Mouse (Mus musculus) heart, adult 18-20 months (tissue): ENCODE measurements around the gene Slc35e2. TPM values are rescaled to one million over a fixed set of nuclear protein-coding genes. Genes with fewer than 3 reads are reported as not detected.
"Not testable (repeated sequence)": the region's sequence is repeated elsewhere in the genome, so short reads cannot be mapped to it uniquely, and the experiment has no call there.

ENCODE experiments used
- DNase-seq, 2 experiments: peaks; one replicate each; pipeline ENCODE4 v3.0.0; 2021 to 2022; ENCODE audit warnings: mixed read lengths in 1 of 2
- long read RNA-seq, 2 experiments: library from polyadenylated mRNA; stranded (forward); transcript quantifications; one replicate each; pipeline ENCODE4 v2.0.0; 2021
- total RNA-seq, 2 experiments: library from RNA; stranded (reverse); gene quantifications; 2 replicates each; pipeline ENCODE4 v1.2.3; 2021

The Slc35e2 gene
- total RNA-seq, result 1 to 10 TPM; 9.0 TPM
- long read RNA-seq, experiment 1, result 0 reads
- long read RNA-seq, experiment 2, result 0 reads

- DNase-seq, result peak; percentile 92 to 96
Measured at GRCm38 (mm10) chr4:155601091-155601996, at the start of gene Slc35e2. Gene Slc35e2 (plus strand): TSS chr4:155601416.

- DNase-seq, result no peak
Measured at GRCm38 (mm10) chr4:155552917-155553532, 48.2 kb upstream of the Slc35e2 start.

GRCm38 (mm10) chr4:155554880-155555279 is 46.3 kb upstream of the Slc35e2 start:
- no peak for DNase-seq

GRCm38 (mm10) chr4:155555464-155555863 is 45.8 kb upstream of the Slc35e2 start:
- DNase-seq, result no peak

GRCm38 (mm10) chr4:155559454-155559853 is 41.8 kb upstream of the Slc35e2 start:
- peak in 1 of 2 experiments; percentile 55 for DNase-seq

GRCm38 (mm10) chr4:155560932-155561331 is 40.3 kb upstream of the Slc35e2 start:
- DNase-seq, result peak; percentile 42 to 54

GRCm38 (mm10) chr4:155561661-155562442 is 39.4 kb upstream of the Slc35e2 start, which contains the start of gene Nadk:
Gene Nadk (plus strand): TSS chr4:155562378.
- peak; percentile 45 to 64 for DNase-seq

- peak; percentile 75 to 80 for DNase-seq
Measured at GRCm38 (mm10) chr4:155562725-155563399, 38.4 kb upstream of the Slc35e2 start.

GRCm38 (mm10) chr4:155563400-155564231 is 37.6 kb upstream of the Slc35e2 start:
- peak; percentile 98 to 99 for DNase-seq

GRCm38 (mm10) chr4:155564315-155565069 is 36.7 kb upstream of the Slc35e2 start:
- DNase-seq, result peak; percentile 63 to 75

- no peak for DNase-seq
Measured at GRCm38 (mm10) chr4:155566555-155566954, 34.7 kb upstream of the Slc35e2 start.

- peak in 1 of 2 experiments; percentile 67 for DNase-seq
Measured at GRCm38 (mm10) chr4:155568170-155568569, 33.0 kb upstream of the Slc35e2 start.

GRCm38 (mm10) chr4:155568632-155569370 is 32.4 kb upstream of the Slc35e2 start:
- DNase-seq, result no peak

- DNase-seq, result no peak
Measured at GRCm38 (mm10) chr4:155569818-155570217, 31.4 kb upstream of the Slc35e2 start.

- not testable (repeated sequence) for DNase-seq
Measured at GRCm38 (mm10) chr4:155570315-155570714, 30.9 kb upstream of the Slc35e2 start.

- DNase-seq, result peak in 1 of 2 experiments; percentile 59
Measured at GRCm38 (mm10) chr4:155571442-155571841, 29.8 kb upstream of the Slc35e2 start.

- DNase-seq, result no peak
Measured at GRCm38 (mm10) chr4:155573155-155573554, 28.1 kb upstream of the Slc35e2 start.

- no peak for DNase-seq
Measured at GRCm38 (mm10) chr4:155573876-155574275, 27.3 kb upstream of the Slc35e2 start.

- DNase-seq, result no peak
Measured at GRCm38 (mm10) chr4:155574931-155575330, 26.3 kb upstream of the Slc35e2 start.
